Mouse (Mus musculus) megakaryocyte, adult 5-6 weeks (primary cell): Measurements from ENCODE around the gene Fancc. TPM values are rescaled to one million over a fixed set of nuclear protein-coding genes. Genes with fewer than 3 reads are reported as not detected.
"Not testable (repeated sequence)": the region's sequence is repeated elsewhere in the genome, so short reads cannot be mapped to it uniquely, and the experiment has no call there.

Experiments used
- ATAC-seq: 2 replicates; pipeline ENCODE4 v1.8.0; 2016; ENCODE audit warnings: mild to moderate bottlenecking, inconsistent platforms; ENCODE audit not compliant: poor library complexity, severe bottlenecking
- total RNA-seq, 2 experiments: library from RNA; stranded (forward) in 1 of 2; stranded (reverse) in 1 of 2; fragments of 153-499, 151-499 nt in 1 of 2; fragments of 221-1000, 200-1000 nt in 1 of 2; gene quantifications; 2 replicates each; pipeline versions ENCODE4 v1.2.3 to v1.2.4; 2015 to 2017

Fancc gene
- total RNA-seq, 2 experiments from 2014 or later: 6.5 to 9.6 TPM

GRCm38 (mm10) chr13:63428211-63428610 lies 68.9 kb downstream of the Fancc start:
- ATAC-seq: not testable (repeated sequence)

DNA sequence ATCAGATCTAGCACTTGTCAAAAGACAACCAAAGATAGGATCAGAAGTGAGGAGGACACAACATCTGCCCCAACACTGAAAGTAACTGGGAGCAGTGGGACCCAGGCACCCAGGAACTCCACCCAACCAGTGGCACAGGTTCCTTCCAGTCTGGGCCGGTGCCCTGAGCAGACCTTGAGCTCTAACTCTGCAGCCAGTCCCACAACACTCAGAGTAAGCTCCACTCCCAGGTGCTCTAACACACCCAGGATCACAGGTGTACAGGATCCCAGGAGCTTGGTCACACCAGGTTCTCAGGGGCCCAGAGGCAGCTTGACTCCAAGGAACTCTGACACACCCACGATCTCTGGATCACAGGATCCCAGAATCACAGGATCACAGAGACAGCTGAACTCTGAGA lies 74.0 kb downstream of the Fancc start:
- ATAC-seq: no peak

DNA sequence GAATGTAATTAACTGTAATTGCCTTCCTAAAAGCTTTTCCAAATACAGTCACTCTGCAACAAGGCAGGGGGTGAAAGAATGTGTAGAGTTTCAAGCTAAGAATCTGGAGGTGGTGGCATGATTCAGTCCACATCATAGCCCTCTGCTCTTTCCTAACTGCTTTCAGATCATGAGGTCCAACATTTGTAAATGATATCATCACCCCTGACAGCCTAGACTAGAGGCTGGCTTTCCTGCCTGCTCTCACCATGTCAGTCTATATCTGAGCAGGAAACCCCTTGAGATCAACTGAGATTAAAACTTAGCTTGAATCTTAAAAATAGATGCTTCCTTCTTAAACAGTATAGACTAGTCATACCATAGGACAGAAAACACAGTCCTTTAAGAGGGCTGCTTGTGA lies 75.9 kb downstream of the Fancc start:
- no peak for ATAC-seq

DNA sequence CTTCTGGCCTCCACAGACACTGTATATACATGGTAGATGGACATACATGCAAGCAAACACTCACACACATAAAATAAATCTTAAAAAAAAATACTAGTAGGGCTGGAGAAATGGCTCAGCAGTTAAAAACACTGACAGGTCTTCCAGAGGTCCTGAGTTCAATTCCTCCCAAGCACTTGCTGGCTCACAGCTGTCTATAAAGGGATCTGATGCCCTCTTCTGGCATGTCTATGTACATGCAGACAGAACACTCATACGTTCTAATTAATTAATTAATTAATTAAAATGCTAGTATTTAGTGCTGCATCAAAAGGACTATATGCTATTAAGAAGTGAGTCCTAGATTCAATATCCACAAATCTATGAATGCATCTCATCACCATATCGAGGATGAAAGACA lies 78.9 kb downstream of the Fancc start:
- ATAC-seq: no peak

GRCm38 (mm10) chr13:63416824-63417223 lies 80.3 kb downstream of the Fancc start:
- ATAC-seq: no peak

DNA sequence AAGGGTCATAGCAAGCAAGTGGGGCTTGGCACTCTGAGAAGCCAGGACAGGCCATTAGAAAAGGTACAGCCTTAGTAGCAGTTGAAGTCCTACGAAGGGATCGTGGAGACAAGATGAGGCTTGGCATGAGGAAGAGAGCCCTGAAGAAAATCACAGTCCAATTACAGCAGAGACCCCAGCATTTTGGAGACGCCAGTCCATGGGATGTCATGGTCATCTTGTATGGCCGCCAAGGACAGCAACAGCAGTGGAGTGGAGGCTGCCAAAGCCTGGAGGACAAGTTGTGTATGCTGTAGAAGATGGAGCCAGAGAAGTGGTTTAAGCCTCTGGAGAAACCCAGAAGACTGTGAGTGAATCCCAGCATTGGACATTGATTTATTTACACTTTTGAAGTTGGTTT lies 84.4 kb downstream of the Fancc start:
- ATAC-seq: no peak

DNA sequence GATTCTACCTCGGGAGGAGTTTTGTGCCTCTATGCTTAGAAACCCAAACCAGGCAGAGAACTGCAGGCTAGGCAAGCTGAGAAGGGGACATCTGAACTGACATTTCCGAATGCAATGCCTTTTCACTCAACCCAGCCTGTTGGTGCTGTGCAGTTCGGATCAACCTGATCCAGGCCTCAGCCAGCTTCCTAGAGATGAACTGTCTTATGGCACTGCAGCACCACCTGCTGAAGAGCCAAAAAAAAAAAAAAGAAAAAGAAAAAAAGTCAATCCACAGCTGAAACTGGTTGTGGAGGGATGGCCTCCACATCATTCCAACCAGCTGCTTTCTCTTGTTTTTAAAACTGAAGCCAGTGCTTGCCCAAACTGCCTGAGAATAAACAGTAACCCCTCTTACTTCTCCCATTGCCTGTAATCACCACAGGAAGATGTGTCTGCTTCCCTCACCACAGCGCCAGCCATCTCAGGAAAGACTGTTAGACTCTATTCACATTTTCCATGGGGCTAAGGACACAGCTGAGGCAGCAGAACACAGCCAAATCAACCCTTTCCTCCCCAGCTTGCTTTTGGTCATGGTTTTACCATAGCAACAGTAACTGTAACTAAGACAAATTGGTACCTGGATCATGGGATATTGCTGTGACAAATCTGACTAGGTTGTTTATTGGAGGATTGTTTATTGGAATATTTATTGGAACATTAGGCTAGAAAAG lies 85.6 kb downstream of the Fancc start:
- ATAC-seq: peak; percentile 41

GRCm38 (mm10) chr13:63410578-63411298 lies 86.3 kb downstream of the Fancc start:
- peak; percentile 74 for ATAC-seq

DNA sequence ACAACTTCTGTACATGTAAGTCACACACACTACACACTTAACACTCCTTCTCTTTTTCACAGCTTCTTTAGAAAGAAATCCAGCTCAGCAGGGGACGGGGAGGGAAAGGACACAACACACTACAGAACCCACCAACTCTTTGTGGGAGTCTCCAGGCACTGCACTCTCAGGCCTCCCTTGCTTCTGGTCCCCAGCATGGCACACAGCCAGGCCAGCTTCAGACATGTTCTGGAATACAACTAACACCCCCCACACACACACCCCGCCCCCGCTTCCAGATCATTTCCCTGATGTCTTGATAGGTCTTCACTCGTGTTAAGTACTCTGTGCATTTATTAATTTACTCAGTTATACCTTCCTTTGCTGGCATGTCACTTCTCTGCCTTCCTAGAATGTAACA lies 91.9 kb downstream of the Fancc start:
- no peak for ATAC-seq

DNA sequence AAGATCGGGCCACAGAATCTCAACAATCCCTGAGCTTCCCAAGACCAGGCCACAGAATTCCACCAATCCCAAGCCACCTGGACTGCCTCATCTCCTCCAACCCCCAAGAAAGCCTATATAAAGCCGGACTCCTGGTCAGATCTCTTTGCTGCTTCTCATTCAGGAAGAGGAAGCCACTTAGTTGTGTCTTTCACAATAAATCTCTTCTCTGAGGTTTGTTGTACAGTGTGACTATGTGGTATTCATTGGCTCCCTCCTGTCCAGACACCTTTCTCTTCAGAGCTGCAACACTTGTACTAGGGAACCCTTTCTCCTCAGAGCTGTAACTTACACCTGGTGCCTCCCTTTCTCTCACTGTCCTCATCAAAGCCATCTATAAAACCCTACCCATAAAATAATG lies 92.4 kb downstream of the Fancc start:
- ATAC-seq: peak; percentile 51; the same call in 1 of the 2 replicates

GRCm38 (mm10) chr13:63402823-63403222 lies 94.3 kb downstream of the Fancc start:
- no peak for ATAC-seq

DNA sequence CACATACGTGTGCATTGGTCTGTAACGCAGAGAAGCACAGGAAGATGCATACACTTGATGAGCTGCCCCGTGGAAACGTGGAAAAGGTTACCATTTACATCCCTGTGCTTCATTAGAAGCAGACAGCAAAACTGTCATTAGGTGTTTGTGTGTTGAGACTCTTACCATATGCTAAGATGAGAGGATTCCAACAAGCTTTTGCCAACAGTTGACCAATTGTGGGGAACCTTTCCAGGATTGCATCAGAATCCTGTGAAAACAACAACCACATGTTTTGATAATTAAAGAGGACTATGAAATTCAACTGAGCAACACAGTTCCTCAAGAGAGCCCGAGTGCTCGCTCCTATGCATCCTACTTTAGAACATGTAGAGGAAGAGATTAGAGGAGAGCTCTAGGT lies 97.0 kb downstream of the Fancc start:
- ATAC-seq: no peak

DNA sequence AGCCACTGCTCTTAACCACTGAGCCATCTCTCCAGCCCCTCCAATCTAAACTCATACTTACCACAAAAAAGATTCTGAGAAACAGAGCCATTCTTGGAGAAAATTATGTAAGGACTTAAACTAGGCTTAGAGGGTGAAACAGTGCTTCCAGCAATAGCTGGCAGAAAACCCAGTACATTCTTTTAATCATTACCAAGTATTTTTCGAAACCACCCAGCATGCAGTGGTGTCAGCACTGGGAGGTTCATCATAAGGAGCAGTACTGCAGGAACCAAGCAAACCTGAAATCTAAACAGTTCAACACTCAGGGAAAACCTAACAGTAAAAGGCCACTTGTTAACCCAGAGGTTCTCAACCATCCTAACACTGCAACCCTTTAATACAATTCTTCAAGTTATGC lies 99.7 kb downstream of the Fancc start:
- no peak for ATAC-seq

DNA sequence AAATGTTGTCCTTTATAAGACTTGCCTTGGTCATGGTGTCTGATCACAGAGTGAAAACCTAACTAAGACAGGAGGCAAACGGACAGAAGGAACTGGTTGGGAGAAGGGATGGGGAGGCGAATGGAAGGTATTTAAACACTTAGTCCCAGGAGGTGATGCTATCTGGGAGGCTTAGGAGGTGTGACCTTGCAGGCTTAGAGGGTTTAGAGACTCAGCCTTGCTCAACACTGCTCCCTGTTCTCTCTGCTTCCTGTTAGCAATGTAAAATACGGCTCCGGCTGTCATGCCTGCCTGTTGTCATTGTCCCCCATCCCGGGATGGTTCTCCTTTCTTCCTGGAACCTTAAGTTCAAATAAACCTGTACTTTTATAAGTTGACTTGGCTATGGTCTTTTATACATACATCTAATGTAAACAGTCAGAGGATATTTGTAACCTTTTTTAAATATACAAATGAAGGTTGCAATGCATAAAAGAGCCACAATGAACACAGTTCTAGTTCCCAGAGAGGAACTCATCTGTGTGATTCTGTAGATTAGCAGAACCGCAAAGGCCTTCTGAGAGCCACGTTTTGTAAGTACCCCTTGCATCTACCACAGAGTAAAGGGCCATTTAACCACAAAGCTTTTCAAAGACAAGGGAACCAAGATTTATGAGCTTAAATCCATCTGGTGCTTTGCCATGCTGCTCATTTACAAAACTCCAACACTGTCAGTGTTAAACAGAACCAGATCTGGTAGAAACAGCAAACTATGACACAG lies 102.6 kb downstream of the Fancc start:
- peak; percentile 82 for ATAC-seq

DNA sequence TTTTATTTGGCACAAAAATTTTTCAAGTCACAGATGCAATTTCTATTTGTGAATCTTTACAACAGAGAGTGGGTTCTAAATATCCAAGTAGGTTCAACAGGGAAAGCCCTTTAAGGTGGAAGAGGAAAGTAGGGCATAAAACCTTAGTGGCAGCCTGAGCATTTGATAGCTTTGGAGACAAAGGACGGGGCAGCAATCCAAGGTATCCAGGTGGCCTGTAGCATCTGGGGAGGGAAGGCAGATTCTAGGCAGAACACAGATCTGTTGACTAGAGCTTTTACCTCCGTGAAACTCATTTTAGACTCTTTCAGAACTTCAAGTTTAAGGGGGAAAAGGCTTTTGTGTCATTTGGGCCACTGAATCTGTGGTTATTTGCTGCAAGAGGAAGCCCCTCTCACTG lies 111.8 kb downstream of the Fancc start:
- no peak for ATAC-seq

- no peak for ATAC-seq
These were observed 112.3 kb downstream of the Fancc start for GRCm38 (mm10) chr13:63384775-63385174.

DNA sequence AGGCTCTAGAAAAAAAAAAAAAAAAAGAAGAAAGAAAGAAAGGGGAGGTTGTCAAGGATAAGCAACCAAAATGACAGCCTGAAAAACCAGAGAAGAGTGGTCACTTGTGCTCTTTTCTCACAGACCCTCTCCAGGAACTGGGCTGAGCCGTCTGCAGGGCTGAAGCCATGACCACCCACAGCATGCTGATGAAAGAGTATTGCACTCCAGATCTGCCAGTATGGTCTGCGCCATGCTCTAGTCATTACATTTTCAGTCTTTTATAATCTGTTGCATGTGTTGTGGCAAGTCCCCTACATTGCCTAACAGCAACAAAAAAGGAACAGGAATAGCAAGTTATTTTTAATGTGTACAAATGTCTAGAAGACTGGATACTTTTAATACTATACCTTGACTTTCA lies 114.9 kb downstream of the Fancc start:
- no peak for ATAC-seq

- ATAC-seq: no peak
These were observed 123.5 kb downstream of the Fancc start for GRCm38 (mm10) chr13:63373460-63374166.

GRCm38 (mm10) chr13:63361755-63362154 lies 135.3 kb downstream of the Fancc start:
- no peak for ATAC-seq

- no peak for ATAC-seq
These were observed 136.8 kb downstream of the Fancc start for GRCm38 (mm10) chr13:63360111-63360885.
